26 mouse cellular contexts compared by ENCODE assay signal in genomic region chr2:93777056-93777430, GRCm38 (mm10). TPM values are rescaled to one million over a fixed set of nuclear protein-coding genes. Genes with fewer than 3 reads are reported as not detected.
DNase-seq lines count a peak whose midpoint lies in the region; ATAC-seq lines count a peak whose summit lies in the region.
"Had no signal": no experiment of that assay in that cellular context is flagged by ENCODE, and none has a peak within 500 bp of the region (broad histone marks: within the 10 kb centered on the region; RNA-seq: fewer than 3 reads in every experiment).

No protein-coding gene starts in this region.

- WGBS in heart, embryonic 10.5 days = 78% methylated on average over 4 of the region's 4 CpGs
- WGBS in embryonic facial prominence, embryonic 15.5 days = 51% methylated on average over 4 of the region's 4 CpGs
- WGBS in kidney, embryonic 16.5 days = 86% methylated on average over 4 of the region's 4 CpGs

- no peaks in the 10 kb centered on the region for H3K27me3 ChIP-seq in heart, embryonic 10.5 days (ENCODE audit: insufficient read depth, poor library complexity, severe bottlenecking)
- no peaks in the 10 kb centered on the region for H3K27me3 ChIP-seq in embryonic facial prominence, embryonic 15.5 days
- no peaks in the 10 kb centered on the region for H3K27me3 ChIP-seq in kidney, embryonic 16.5 days (ENCODE audit: insufficient read depth, low read length)
- H3K27me3 ChIP-seq: intestine, embryonic 15.5 days; liver, embryonic 12.5 days; neural tube, embryonic 13.5 days had no signal

- H3K36me3 ChIP-seq in heart, embryonic 10.5 days = peaks cover 3% of the 10 kb centered on the region; the same call in 1 of the 2 replicates
- H3K36me3 ChIP-seq in embryonic facial prominence, embryonic 15.5 days = no peaks in the 10 kb centered on the region
- no peaks in the 10 kb centered on the region for H3K36me3 ChIP-seq in kidney, embryonic 16.5 days (ENCODE audit: insufficient read depth, low read length)
- H3K36me3 ChIP-seq: intestine, embryonic 15.5 days; limb, embryonic 13.5 days; neural tube, embryonic 13.5 days had no signal

- no peak overlapping the region for H3K4me2 ChIP-seq in embryonic facial prominence, embryonic 15.5 days (replicated peaks)
- no peak overlapping the region for H3K4me2 ChIP-seq in kidney, embryonic 16.5 days (replicated peaks; ENCODE audit: low read depth, low read length)
- H3K4me2 ChIP-seq: intestine, embryonic 15.5 days; limb, embryonic 13.5 days; liver, embryonic 12.5 days; midbrain, embryonic 11.5 days; neural tube, embryonic 13.5 days had no signal

- DNase-seq in heart, embryonic 10.5 days (ENCODE audit: low spot score) = no peak
- DNase-seq in heart, postnatal 4 days = no peak
- peak; percentile 69 for DNase-seq in adrenal gland, adult 2 months
- DNase-seq in adrenal gland, postnatal 36 days = peak; percentile 68
- no peak for DNase-seq in cerebellum, adult 18-20 months
- DNase-seq: cerebellum, adult 11-12 months; cerebellum, postnatal 10 days; heart, postnatal 14 days; kidney, adult 2 months; kidney, postnatal 10 days; liver, postnatal 0 days; lung, postnatal 14 days; thymus, postnatal 4 days had no signal

- no peaks in the 10 kb centered on the region for H3K9me3 ChIP-seq in heart, embryonic 10.5 days
- no peaks in the 10 kb centered on the region for H3K9me3 ChIP-seq in embryonic facial prominence, embryonic 15.5 days (replicated peaks)
- H3K9me3 ChIP-seq in kidney, embryonic 16.5 days (ENCODE audit: low read length) = no peaks in the 10 kb centered on the region
- H3K9me3 ChIP-seq: forebrain, embryonic 10.5 days; intestine, embryonic 15.5 days; limb, embryonic 13.5 days; liver, embryonic 12.5 days; neural tube, embryonic 13.5 days had no signal

- peaks cover 74% of the 10 kb centered on the region for H3K4me1 ChIP-seq in heart, embryonic 10.5 days
- H3K4me1 ChIP-seq in embryonic facial prominence, embryonic 15.5 days = peaks cover 73% of the 10 kb centered on the region
- H3K4me1 ChIP-seq in kidney, embryonic 16.5 days (ENCODE audit: insufficient read depth, low read length) = peaks cover 62% of the 10 kb centered on the region

- H3K4me3 ChIP-seq in heart, embryonic 10.5 days = no peak overlapping the region
- no peak overlapping the region for H3K4me3 ChIP-seq in embryonic facial prominence, embryonic 15.5 days (replicated peaks)
- no peak overlapping the region for H3K4me3 ChIP-seq in kidney, embryonic 16.5 days (ENCODE audit: low read length)
- H3K4me3 ChIP-seq: forebrain, embryonic 10.5 days; intestine, embryonic 15.5 days; limb, embryonic 13.5 days; liver, embryonic 12.5 days; neural tube, embryonic 13.5 days had no signal

- ATAC-seq in embryonic facial prominence, embryonic 15.5 days (ENCODE audit: insufficient number of reproducible peaks, low FRiP score, low TSS enrichment, low read depth) = no peak
- ATAC-seq in monocyte, adult 5-6 weeks (replicated peaks; ENCODE audit: insufficient number of reproducible peaks, low FRiP score, low TSS enrichment, poor library complexity, severe bottlenecking) = no peak
- ATAC-seq in kidney, embryonic 16.5 days (ENCODE audit: low FRiP score, low TSS enrichment) = no peak
- ATAC-seq: CD4-positive, CD25-positive, alpha-beta regulatory T cell, adult 4 months; forebrain, embryonic 16.5 days; hindbrain, embryonic 16.5 days; intestine, embryonic 15.5 days; liver, embryonic 12.5 days; liver, postnatal 0 days; midbrain, embryonic 16.5 days had no signal

- no peak overlapping the region for H3K9ac ChIP-seq in embryonic facial prominence, embryonic 15.5 days
- H3K9ac ChIP-seq in kidney, embryonic 16.5 days (replicated peaks; ENCODE audit: low read length) = no peak overlapping the region
- H3K9ac ChIP-seq: intestine, embryonic 15.5 days; limb, embryonic 13.5 days; liver, embryonic 12.5 days; liver, postnatal 0 days; neural tube, embryonic 13.5 days had no signal

- 0 out of 2 replicates have a peak overlapping the region, but pooled peaks have one; percentile 24 for H3K27ac ChIP-seq in heart, embryonic 10.5 days
- H3K27ac ChIP-seq in embryonic facial prominence, embryonic 15.5 days (replicated peaks) = peak overlapping the region; percentile 29; the same call in 1 of the 2 replicates
- no peak overlapping the region for H3K27ac ChIP-seq in kidney, embryonic 16.5 days (ENCODE audit: low read length)
- H3K27ac ChIP-seq: intestine, embryonic 15.5 days; limb, embryonic 13.5 days; liver, embryonic 12.5 days; neural tube, embryonic 13.5 days had no signal

RNA-seq across cellular contexts. Expression of gene Ext2, which starts 45.3 kb away (rescaled TPM):
- 82.8 and 83.0 TPM in 2 replicates for polyA plus RNA-seq in heart, embryonic 10.5 days (2016; fragmentation: Nextera tagmentation; extraction: Ambion mirVana)
- 10 to 100 TPM; 60.2 to 61.4 TPM for total RNA-seq in heart, postnatal 4 days (2021)
- total RNA-seq in adrenal gland, adult 2 months (2021) = 10 to 100 TPM; 94.2 to 94.9 TPM
- polyA plus RNA-seq in adrenal gland, adult 2 months (2012; rRNA removed) = 33.0 and 43.5 TPM in 2 replicates
- 100 to 1,000 TPM in 1 of 2 experiments, 10 to 100 TPM in 1; 83.3 to 110 TPM for total RNA-seq in adrenal gland, postnatal 36 days (2021)
- polyA plus RNA-seq in embryonic facial prominence, embryonic 15.5 days (2015; fragmentation: Nextera tagmentation; extraction: Ambion mirVana) = 126 and 132 TPM in 2 replicates
- 10.4 to 43.3 TPM (median 12.9 TPM) in 3 replicates for total RNA-seq in monocyte, adult 5-6 weeks (2017)
- polyA plus RNA-seq in kidney, embryonic 16.5 days (2015; fragmentation: Nextera tagmentation; extraction: Ambion mirVana) = 126 and 128 TPM in 2 replicates

Comparison
In these comparisons a context has a peak if more than half of its experiments do, and no peak if none do; other contexts are left out.
1. DNase-seq: peak in adrenal gland, adult 2 months (single experiment) and adrenal gland, postnatal 36 days (2 of 2); none in heart, embryonic 10.5 days (single experiment), heart, postnatal 4 days (single experiment) and cerebellum, adult 18-20 months (0 of 2).